Mouse (Mus musculus) Muller cell, postnatal 12 days (primary cell): ENCODE measurements around the gene Itgb2.

ENCODE experiments used
- DNase-seq: peaks from one replicate; pipeline ENCODE4 v3.0.0-alpha.2; 2015; ENCODE audit errors: inconsistent ontology term

Gene Itgb2

DNA sequence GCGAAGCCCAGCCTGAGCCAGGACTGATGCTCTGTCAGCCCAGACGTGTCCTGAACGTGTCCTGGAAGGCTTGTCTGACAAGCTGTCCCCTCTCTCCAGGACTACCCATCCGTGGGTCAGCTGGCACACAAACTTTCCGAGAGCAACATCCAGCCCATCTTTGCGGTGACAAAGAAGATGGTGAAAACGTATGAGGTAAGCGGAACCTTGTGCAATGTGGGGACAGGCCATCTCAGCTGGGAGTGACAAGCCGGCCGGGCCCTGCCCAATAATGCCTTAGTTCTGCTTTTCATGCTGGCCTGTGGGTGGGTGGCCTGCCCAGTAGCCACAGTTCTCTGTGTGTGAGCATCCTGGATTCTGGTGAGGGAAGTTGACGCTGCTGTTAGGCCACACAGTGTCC, 20.8 kb downstream of the Itgb2 start:
- no peak for DNase-seq

DNA sequence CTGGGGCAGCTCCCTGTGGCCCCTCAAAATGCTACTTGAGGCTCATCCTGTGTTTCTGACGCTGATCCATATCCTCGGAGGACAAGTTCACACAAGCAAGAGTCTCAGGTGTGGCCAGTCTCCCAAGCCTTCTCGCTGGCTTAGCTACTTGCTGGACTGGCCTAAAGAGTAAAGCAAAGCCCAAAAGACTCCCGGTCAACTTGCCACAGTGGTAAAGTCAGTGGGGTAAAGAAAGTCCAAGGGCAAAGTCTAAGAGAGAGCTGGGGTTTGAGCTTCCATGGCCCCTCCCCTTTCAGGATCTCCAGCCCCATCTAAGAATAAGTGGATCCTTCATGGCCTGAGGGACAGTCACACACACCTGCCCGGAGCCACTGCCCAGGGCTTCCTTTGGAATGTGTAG, 22.1 kb downstream of the Itgb2 start:
- no peak for DNase-seq

DNA sequence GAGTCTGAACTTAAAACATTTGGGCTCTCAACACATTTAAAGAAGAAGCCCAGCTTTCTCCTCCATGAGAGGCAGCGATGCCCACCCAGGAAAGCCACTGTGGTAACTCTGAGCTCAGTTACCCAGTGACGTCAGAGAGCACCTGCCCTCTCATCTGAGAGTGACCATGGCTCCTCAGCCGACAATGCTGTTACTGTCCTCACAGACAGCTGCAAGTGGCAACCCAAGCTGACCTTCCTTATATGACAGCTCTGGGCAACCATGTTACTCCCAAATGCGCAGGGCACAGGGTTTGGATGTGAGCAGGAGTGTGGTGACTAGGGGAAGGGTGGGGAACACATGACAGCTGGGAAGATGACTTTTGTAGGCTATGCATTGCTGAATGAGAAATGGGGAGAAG, 23.2 kb downstream of the Itgb2 start:
- DNase-seq = no peak

DNA sequence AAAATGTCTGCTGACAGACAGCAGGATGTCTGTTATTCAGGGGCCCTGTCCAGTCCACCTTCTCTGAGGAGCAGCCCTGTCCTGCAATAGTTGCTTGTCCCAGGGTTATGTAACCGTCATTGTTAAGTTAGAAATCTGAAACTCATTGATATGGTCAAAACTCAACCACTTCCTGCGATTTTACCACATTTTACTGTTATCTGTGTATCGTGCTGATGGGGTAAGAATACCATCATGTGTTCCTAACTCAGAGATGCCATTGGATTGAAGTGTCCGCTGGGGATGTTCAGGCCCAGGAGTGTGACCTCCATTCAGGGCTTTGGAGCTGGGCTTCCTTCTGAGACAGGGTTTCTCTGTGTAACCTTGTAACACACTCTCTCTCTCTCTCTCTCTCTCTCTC, 24.9 kb downstream of the Itgb2 start:
- no peak for DNase-seq

DNA sequence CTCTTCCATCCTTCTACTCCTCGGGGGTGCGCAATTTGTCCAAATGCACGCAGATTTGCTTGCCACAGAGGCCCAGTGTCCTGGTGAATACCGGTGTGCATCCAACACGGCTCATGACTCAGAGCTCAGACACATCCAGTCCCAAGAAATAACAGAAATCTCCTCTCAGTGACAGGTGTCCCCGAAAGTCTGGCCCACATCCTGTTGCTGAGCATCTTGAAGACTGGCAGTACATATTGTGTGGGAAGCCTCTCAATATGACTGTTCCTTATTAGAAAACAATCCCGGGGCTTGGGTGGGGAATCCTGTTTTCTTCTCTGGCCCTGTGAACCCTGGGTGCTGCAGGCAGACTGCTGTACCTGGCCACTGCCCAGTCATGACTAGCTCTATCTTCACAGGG, 26.6 kb downstream of the Itgb2 start:
- DNase-seq = no peak

DNA sequence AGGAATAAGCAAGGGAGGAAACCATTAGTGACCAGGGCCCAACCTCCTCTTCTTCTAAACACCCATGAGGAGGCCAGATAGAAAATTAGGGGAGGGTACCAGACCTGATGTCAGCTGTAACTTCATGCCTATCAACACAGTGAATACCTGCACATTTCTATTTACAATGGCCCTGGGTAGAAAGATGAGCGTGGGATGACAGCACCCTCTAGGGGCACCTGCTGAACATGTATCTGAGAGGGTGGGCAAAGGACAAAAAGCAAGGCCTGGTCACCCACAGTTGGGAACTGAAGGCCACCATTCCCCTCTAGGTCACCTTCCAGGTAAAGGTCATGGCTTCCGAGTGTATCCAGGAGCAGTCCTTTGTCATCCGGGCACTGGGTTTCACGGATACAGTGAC, 27.6 kb downstream of the Itgb2 start:
- DNase-seq = no peak

DNA sequence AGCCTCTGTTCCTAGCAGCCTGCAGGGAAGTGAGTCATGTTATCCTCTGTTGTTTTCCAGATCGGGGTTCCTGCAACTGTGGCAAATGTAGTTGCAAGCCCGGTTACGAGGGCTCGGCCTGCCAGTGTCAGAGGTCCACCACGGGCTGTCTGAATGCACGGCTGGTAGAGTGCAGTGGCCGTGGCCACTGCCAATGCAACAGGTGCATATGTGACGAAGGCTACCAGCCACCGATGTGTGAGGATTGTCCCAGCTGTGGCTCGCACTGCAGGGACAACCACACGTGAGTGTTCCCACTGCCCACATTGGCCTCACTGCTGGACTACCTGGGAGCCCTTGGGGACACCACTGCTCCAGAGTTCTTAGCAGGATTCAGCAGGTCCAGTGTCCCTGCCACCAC, 30.0 kb downstream of the Itgb2 start:
- DNase-seq = no peak

DNA sequence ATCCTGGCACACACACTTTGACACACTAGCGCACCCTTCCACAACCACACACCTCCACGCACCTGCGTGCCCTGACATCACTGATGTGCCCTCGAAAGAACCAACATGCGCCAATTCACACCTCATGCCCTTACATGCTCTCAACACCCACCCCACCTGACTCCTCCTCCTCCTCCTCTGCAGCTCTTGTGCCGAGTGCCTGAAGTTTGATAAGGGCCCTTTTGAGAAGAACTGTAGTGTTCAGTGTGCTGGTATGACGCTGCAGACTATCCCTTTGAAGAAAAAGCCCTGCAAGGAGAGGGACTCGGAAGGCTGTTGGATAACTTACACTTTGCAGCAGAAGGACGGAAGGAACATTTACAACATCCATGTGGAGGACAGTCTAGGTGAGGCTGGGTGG, 30.8 kb downstream of the Itgb2 start:
- no peak for DNase-seq

DNA sequence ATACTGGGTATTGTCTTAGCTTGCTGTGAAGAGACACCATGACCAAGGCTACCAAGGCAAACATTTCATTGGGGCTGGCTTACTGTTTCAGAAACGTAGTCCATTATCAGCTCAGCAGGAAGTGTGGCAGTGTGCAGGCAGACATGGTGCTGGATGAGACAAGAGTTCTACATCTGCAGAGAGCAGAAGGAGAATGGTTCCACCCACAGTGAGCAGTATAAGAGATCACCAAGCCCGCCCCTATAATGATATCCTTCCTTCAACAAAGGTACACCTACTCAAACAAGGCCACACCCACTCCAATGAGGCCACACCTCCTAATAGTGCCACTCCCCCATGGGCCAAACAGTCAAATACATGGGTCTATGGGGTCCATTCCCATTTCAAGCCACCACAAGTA, 31.5 kb downstream of the Itgb2 start:
- DNase-seq = no peak

DNA sequence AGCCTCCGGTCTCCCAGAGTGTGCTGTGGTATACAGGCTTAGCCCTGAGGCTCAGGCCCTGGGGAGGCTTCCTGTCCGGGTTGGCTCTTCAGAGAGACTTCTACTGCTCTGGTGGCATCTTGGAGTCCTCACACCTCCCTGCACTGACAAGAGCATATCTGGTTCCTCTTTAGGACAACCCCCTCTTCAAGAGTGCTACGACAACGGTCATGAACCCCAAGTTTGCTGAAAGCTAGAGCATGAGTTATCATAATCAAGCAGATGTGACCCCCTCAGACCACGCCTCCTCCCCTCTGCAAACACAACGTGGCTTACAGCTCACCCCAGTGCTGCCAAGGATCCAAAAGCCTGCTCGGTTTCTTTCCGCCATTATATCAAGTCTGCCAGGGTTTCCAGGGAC, 35.0 kb downstream of the Itgb2 start:
- no peak for DNase-seq

DNA sequence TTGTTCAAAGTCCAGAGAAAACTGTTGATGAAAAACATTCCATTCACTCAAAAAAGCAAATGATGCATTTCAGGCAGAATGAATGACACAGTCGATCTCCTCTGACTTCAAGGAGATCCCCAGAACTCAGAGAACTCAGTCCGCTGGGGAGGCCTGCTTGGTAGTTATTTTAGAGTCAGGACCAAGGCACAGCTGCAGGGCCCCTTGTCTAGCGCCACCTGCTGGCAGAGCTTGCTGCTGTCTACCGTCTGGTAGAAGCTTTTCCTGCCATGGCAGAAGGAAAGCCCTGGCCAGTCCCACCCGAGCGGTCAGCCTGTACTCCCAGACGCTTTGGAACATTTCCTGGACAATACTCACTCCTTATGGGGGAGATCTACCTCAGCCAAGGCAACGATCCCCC, 36.6 kb downstream of the Itgb2 start:
- DNase-seq = no peak

DNA sequence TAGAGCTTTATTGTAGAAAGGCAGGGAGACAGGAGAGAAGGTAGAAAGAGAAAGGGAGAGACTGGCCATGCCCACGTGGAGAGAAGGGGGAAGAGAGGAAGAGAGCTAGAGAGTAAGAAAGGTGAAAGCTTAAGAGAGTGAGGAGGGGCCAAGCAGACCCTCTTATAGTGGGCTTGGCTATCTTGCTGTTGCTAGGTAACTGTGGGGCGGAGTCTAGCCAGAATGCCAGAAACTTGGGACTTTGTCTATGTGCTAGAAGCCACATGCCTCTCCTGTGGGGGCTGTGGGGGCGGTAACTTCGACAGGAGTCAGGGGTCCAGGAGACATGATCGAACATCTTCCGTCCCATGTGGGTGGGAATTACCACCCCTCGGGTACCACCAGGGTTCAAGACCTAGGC, 39.4 kb downstream of the Itgb2 start:
- DNase-seq = no peak

DNA sequence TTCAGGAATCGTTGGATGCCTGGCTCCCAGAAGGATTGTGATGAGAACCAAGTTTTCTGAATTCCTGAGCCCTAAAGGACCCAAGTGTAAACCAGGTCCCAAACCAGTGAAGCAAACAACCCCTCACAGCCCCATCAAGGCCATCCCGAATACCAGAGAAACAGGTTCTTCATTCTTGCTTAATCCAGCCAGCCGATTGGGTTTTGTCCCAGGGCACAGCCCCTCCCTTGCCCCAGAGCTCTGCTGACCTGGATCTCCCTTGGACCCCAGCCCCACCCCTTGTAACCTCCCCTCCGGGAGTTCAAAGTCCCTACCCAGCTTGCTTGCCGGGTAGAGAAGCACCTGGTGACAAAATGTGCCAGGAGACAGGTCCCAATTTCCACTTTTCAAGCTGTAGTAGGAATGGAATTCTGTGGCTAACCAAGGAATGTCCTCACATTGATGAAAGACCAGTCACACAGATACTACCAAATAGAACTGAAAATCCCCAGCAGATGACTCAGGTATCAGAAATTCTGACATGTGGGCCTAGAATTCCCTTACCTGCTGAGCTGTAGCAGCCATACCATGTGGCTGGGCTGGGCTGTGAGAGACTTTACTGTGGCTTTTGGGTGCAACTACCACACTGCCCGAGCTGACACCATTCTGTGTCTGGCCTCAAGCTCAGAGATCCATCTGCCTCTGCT, 40.1 kb downstream of the Itgb2 start:
- peak; percentile 96 for DNase-seq

DNA sequence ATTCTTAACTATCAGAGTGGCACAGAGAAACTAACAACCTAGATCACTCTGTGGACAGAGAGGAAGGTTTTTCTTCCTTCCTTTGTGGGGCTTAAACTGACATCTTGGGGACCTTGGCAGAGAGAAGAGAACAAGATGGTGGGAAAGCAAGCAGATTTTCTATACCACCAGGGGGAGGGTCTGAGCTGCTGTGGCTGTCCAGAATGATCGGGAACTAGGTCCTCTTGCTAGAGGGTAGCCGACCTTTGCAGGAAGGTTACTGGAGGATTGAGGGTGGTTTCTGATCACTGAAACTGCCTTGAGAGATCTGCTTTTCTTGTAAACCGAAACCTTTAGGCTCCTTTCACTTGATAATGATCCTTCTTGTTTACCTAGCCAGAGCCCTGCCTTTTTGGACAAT, 42.2 kb downstream of the Itgb2 start:
- DNase-seq = no peak

DNA sequence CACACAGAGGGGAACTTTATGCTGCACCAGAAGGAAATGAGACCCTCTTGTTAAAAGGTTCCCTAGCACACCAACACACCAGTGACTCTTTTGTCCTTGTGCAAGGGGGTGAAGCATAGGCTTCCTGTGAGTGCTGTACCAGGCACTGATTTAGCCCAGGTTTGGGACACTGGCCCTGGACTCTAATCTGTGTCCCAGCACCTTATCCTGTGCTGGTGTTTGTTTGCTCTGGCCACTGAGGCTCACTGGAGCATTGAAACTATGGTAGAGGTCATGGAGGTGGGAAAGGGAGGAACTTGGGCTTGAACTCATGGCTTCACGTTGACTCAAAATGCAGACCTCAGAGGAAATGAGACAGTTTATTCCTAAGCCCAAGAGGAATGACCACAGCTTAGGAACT, 43.1 kb downstream of the Itgb2 start:
- DNase-seq = no peak

DNA sequence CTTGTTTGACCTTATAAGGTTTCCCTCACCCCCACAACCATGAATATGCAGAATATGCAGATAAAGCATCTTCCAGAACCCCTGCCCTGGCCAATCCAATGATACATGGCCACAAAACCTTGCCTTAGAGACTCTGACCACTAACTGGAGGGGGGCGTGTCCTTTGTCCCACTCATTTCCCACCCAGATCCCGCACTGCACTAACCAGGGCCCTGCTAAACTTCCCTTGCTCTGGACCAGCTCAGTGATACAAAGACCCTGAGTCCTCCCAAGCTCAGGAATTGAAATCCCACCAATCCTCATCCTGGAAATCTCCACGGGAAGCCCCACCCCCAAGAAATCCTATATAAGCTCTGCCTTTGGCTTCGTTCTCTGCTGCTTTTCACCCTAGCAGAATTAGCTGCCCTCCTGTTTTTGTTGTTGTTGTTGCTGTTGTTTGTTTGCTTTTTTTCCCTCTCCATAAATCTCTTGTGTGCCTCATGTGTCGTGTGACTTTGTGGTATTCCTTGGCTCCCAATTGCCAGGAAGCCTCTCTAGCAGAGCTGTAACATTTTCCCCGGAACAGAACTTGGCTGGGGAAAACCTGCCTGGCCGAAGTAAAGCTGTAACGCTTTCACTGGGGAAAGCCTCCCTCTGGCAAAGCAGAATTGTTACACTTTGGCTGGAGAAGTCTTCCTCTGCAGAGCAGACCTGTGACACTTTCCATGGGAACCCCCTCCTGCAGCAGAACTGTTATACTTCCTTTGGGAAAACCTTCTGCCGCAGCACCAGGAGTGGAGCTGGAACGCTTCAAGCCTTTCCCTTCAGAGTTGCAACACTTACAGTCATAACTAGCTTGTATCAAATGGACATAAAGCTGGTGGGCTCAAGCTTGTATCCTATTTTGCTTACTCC, 50.2 kb downstream of the Itgb2 start:
- DNase-seq = no peak

DNA sequence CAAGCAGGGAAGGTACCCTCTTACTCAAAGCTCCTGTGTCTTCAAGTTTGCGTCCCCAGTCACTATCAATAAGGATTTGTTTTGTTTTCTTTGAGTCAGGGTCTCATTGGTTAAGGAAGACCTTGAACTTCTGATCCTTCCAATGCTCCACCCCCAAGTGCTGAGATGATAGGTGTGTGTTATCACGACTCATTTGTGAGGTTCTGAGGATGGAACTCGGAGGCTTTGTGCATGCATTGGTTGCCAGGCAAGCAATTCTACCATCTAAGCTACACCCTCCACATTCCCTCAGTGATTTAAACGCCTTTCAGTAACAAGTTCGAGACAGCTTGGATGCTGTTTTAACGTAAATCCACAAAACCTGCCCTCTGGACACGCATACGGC, 51.0 kb downstream of the Itgb2 start:
- DNase-seq = no peak

DNA sequence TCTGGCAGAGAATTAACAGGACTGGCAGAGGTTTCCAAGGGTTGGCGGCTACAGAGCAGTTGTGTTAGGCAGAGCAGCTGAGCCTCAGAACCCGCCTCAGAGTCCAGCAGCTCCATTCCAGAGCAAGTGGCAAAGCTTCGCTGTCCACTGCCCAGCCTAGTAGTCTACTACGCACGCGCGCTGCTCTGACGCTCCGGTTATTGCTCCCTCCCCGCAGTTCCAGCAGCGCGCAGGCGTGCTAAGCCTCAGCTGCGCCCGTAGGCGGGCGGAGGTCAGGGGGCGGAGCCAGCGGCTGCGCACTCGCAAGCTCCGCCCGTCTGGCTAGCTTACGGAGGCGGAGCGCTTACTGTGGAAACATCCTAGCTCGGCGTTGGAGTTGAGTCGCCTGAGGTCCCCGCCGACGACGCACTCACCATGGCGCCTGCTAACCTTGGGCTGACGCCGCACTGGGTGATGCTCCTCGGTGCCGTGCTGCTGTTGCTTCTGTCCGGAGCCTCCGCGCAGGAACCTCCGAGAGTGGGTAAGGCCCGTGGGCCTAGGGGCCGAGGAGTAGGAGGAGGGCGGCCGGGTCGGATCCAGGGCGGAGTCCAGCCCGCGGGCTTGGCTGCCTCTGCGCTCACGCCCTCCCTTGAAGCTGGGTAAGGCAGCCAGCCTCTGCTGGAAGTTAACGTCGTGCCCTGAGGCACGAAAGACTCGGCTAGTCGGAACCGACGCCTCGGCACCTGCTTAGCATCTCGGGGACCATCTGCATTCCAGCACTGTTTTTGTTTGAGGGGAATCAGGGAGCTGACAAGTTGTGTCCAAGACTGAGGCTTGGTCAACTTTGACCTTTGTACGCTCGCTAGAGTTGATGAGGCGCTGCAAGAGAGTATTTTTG, 51.6 kb downstream of the Itgb2 start, which contains the start of gene Pttg1ip:
Pttg1ip (plus strand) TSS at position 313 of the 877 bp plus-strand sequence.
- peak; percentile 98 for DNase-seq

DNA sequence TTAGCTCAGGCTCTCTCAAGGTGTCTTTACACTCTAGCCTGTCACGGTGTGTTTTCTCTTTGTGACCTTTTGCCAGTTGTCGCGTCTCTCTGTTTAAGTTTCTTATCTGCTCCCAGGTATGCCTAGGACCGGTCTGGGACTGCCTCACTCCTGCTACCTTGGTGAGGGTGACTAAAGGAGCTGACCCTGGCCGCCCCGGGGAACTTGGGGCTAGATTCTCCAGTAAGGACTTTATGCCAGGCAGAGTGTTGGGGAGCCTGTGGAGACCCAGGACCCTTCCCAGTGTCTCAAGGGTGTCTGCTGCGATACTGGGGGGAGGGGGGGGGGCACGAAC, 52.2 kb downstream of the Itgb2 start:
- DNase-seq = no peak

DNA sequence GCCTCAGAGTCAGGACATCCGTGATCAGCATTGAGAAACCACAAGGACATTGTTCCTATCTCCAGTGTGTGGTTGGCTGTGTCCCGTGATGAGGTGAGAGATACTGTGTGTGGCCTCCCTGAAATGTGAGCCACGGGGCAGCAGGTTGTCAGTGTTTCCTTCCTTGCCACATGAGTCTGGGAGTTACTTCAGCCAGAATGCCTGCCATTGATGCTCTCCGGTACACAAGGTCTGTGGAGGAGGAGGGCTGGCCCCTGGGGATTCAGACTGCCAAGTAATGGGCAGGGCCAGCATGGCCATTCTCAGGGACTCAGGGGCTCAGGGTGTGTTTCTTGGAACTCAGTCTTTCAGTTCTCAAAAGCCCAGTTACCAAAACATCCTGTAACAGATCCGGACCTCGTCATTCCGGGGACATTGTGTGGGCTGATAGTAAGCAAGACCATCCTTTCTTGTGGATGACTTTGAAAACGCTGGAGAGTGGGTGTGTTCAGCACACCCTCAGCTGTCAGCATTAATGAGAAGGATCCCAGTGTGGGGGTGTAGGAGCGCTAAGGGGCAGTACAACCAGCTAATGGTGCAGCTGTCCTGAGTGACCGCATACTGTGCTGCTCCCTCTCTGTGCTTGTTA, 53.9 kb downstream of the Itgb2 start:
- DNase-seq = peak; percentile 75

DNA sequence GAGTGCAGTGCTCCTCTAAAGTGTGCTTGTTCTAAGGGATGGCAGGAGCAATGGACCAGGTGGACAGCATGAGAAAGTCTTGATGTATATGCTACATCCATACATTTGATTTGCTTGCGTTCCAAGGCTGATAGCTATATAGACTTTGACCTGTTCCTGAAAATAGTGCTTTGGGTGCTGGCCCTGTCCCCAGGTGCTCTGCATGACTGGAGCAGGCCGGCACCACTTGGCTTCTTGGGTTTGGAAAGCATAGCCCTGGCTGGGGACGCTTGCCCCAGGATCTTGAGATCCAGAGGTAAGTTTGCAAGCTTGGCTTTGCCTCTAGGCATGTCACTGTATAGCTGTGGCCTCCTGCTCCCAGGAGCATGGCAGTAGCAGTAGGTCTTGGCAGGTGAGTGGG, 56.6 kb downstream of the Itgb2 start:
- DNase-seq = no peak
